Mouse (Mus musculus) limb, embryonic 13.5 days (tissue): ENCODE results near the gene Pabpc6. TPM values are rescaled to one million over a fixed set of nuclear protein-coding genes. Genes with fewer than 3 reads are reported as not detected.

Source experiments
- ATAC-seq: fragments of 200-750 bp; cut with Nextera tagmentation; 2 replicates; pipeline ENCODE4 v1.8.0; 2017; ENCODE audit warnings: low read depth, moderate number of reproducible peaks, moderate TSS enrichment; ENCODE audit not compliant: low FRiP score
- H3K27ac ChIP-seq: fragments of 300-500 bp; sonication (generic); 2 replicates; pipeline ENCODE4 v1.5.1; 2015; ENCODE audit warnings: inconsistent platforms, mild to moderate bottlenecking, moderate library complexity
- H3K27me3 ChIP-seq: fragments of 300-500 bp; sonication (generic); 2 replicates; pipeline ENCODE4 v1.6.1; 2015; ENCODE audit warnings: mild to moderate bottlenecking, inconsistent platforms
- H3K36me3 ChIP-seq: fragments of 300-500 bp; sonication (generic); 2 replicates; pipeline ENCODE4 v1.6.1; 2015; ENCODE audit warnings: inconsistent platforms, mild to moderate bottlenecking, moderate library complexity
- H3K4me1 ChIP-seq: fragments of 300-500 bp; sonication (generic); 2 replicates; pipeline ENCODE4 v1.6.1; 2015; ENCODE audit warnings: inconsistent platforms
- H3K4me2 ChIP-seq: fragments of 300-500 bp; sonication (generic); replicated peaks from 2 replicates; pipeline ENCODE4 v1.6.1; 2015; ENCODE audit warnings: inconsistent platforms, mild to moderate bottlenecking, moderate library complexity
- H3K4me3 ChIP-seq: fragments of 300-500 bp; sonication (generic); 2 replicates; pipeline ENCODE4 v1.5.1; 2015; ENCODE audit warnings: moderate library complexity, mild to moderate bottlenecking, inconsistent platforms
- H3K9ac ChIP-seq: fragments of 300-500 bp; sonication (generic); 2 replicates; pipeline ENCODE4 v1.6.1; 2015; ENCODE audit warnings: mild to moderate bottlenecking, inconsistent platforms
- H3K9me3 ChIP-seq: fragments of 300-500 bp; sonication (generic); 2 replicates; pipeline ENCODE4 v1.6.1; 2016; ENCODE audit warnings: inconsistent platforms
- WGBS: fragments of 180-500 bp; shearing (Covaris S2); methylation state at CpG from one replicate; pipeline ENCODE4 v1.1.7; 2015; 5-methylcytosine and 5-hydroxymethylcytosine counted together
- polyA plus RNA-seq: library from polyadenylated mRNA; unstranded; fragments of >200 nt; fragmentation: Nextera tagmentation; extraction: Ambion mirVana; gene quantifications from 2 replicates; pipeline ENCODE4 v1.2.1, GENCODE M21; 2015

Pabpc6 gene
- polyA plus RNA-seq, 1 experiment from 2014 or later, result not detected

- H3K27me3 ChIP-seq, result no peaks in the 10 kb centered on the region
- H3K4me3 ChIP-seq, result no peak overlapping the region
- WGBS, result 71% methylated on average over 4 of the region's 4 CpGs
- no peak overlapping the region for H3K9ac ChIP-seq
- no peak for ATAC-seq
- no peaks in the 10 kb centered on the region for H3K9me3 ChIP-seq
- no peaks in the 10 kb centered on the region for H3K36me3 ChIP-seq
- H3K4me2 ChIP-seq, result no peak overlapping the region
- H3K4me1 ChIP-seq, result no peaks in the 10 kb centered on the region
- H3K27ac ChIP-seq, result no peak overlapping the region
Measured at GRCm38 (mm10) chr17:9647644-9648043, 21.9 kb downstream of the Pabpc6 start.

GRCm38 (mm10) chr17:9643657-9644180 lies 25.8 kb downstream of the Pabpc6 start:
- 77% methylated on average over 7 of the region's 7 CpGs for WGBS
- no peaks in the 10 kb centered on the region for H3K4me1 ChIP-seq
- no peak for ATAC-seq

GRCm38 (mm10) chr17:9637011-9637410 lies 32.5 kb downstream of the Pabpc6 start:
- Histone ChIP-seq H3K27ac (no peak overlapping the region), H3K9me3 (no peaks in the 10 kb centered on the region), H3K4me3 (no peak overlapping the region), H3K4me2 (no peak overlapping the region), H3K36me3 (no peaks in the 10 kb centered on the region), H3K9ac (no peak overlapping the region), H3K27me3 (no peaks in the 10 kb centered on the region), H3K4me1 (no peaks in the 10 kb centered on the region)
- 86% methylated on average over 4 of the region's 4 CpGs for WGBS
- no peak for ATAC-seq

More at GRCm38 (mm10) chr17:9643657-9644180, 25.8 kb downstream of the Pabpc6 start:
- no peak overlapping the region for H3K4me2 ChIP-seq
- H3K9me3 ChIP-seq, result no peaks in the 10 kb centered on the region
- no peak overlapping the region for H3K9ac ChIP-seq
- no peaks in the 10 kb centered on the region for H3K36me3 ChIP-seq
- no peaks in the 10 kb centered on the region for H3K27me3 ChIP-seq
- H3K4me3 ChIP-seq, result no peak overlapping the region
- no peak overlapping the region for H3K27ac ChIP-seq

- Histone ChIP-seq H3K9me3 (no peaks in the 10 kb centered on the region), H3K27me3 (no peaks in the 10 kb centered on the region), H3K36me3 (no peaks in the 10 kb centered on the region), H3K27ac (no peak overlapping the region), H3K4me3 (no peak overlapping the region), H3K9ac (no peak overlapping the region), H3K4me2 (no peak overlapping the region), H3K4me1 (no peaks in the 10 kb centered on the region)
- 73% methylated on average over 16 of the region's 16 CpGs for WGBS
- no peak for ATAC-seq
Measured at GRCm38 (mm10) chr17:9632579-9633252, 36.8 kb downstream of the Pabpc6 start.

- H3K9ac ChIP-seq, result no peak overlapping the region
- no peak overlapping the region for H3K4me3 ChIP-seq
- no peak overlapping the region for H3K4me2 ChIP-seq
- 72% methylated on average over 5 of the region's 5 CpGs for WGBS
- H3K27ac ChIP-seq, result no peak overlapping the region
- no peaks in the 10 kb centered on the region for H3K9me3 ChIP-seq
- H3K27me3 ChIP-seq, result no peaks in the 10 kb centered on the region
- H3K4me1 ChIP-seq, result no peaks in the 10 kb centered on the region
- H3K36me3 ChIP-seq, result no peaks in the 10 kb centered on the region
- ATAC-seq, result no peak
Measured at GRCm38 (mm10) chr17:9632140-9632539, 37.4 kb downstream of the Pabpc6 start.

- Histone ChIP-seq H3K27me3 (no peaks in the 10 kb centered on the region), H3K9ac (no peak overlapping the region), H3K27ac (no peak overlapping the region), H3K36me3 (no peaks in the 10 kb centered on the region), H3K4me2 (no peak overlapping the region), H3K4me1 (no peaks in the 10 kb centered on the region), H3K9me3 (no peaks in the 10 kb centered on the region), H3K4me3 (no peak overlapping the region)
- ATAC-seq, result no peak
- 74% methylated on average over 1 of the region's 1 CpGs for WGBS
Measured at GRCm38 (mm10) chr17:9631081-9631480, 38.4 kb downstream of the Pabpc6 start.

GRCm38 (mm10) chr17:9627011-9627410 lies 42.5 kb downstream of the Pabpc6 start:
- ATAC-seq, result no peak
- Histone ChIP-seq H3K36me3 (no peaks in the 10 kb centered on the region), H3K4me2 (no peak overlapping the region)

More at GRCm38 (mm10) chr17:9627011-9627410, 42.5 kb downstream of the Pabpc6 start:
- Histone ChIP-seq H3K27ac (no peak overlapping the region), H3K9me3 (no peaks in the 10 kb centered on the region), H3K4me3 (no peak overlapping the region), H3K9ac (no peak overlapping the region), H3K27me3 (no peaks in the 10 kb centered on the region), H3K4me1 (no peaks in the 10 kb centered on the region)

Other genes with a start within 250 kb of the Pabpc6 start
- not detected in 2 replicates for gene Gm17728, start 247.7 kb downstream of the Pabpc6 start, polyA plus RNA-seq